Mouse (Mus musculus) retina, embryonic 14.5 days (tissue): ENCODE data around the gene Gm11011.
"Not testable (repeated sequence)": the region's sequence is repeated elsewhere in the genome, so short reads cannot be mapped to it uniquely, and the experiment has no call there.

Source experiments
- DNase-seq: peaks from one replicate; pipeline ENCODE4 v3.0.0-alpha.2; 2015; ENCODE audit warnings: low spot score

The Gm11011 gene

DNA sequence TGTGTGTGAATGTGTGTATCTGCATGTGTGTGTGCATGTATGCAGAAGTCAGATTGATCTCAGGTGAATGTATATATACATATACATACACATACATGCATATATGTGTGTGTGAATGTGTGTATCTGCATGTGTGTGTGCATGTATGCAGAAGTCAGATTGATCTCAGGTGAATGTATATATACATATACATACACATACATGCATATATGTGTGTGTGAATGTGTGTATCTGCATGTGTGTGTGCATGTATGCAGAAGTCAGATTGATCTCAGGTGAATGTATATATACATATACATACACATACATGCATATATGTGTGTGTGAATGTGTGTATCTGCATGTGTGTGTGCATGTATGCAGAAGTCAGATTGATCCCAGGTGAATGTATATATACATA, at the start of gene Gm11011:
TSS of gene Gm11011 (minus strand) at position 101 of the 400 bp plus-strand sequence.
- not testable (repeated sequence) for DNase-seq

DNA sequence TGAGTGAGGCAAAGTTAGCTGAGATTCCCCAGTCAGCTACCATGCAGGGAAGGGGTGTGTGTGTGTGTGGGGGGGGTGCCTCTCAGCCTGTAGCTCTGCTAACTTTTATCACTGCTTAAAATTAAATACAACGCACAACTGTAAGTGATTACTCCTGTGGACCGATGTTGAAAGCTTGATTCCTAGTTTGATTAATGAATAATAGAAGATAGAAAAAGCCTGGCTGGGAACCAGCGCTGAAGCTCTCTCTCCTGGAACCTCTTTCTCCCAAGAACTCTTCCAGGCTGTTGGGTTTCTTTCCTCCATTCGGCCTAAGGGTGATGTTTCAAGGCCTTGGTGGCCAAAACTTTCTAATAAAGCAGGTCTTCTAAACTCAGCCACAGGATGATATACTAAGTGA, 48.9 kb upstream of the Gm11011 start:
- no peak for DNase-seq

DNA sequence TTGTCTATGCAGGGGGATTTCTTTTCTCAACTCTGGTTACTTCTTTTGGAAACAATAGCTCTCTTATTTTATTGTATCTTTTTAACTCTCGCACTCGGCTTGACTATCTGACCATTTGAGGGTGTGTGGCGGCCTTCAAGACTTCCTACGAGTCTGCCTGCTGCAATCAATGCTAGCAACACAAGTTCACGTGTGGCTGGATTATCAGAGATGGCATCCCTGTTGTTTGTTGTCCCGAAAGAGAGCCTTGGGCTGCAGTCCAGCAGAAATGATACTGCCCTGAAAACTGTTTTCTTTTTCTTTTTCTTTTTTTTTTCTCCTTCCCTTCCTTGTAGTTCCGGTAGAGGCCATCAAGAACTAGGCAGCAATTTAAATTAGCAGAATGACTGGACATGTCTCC, 47.9 kb upstream of the Gm11011 start:
- DNase-seq = no peak

DNA sequence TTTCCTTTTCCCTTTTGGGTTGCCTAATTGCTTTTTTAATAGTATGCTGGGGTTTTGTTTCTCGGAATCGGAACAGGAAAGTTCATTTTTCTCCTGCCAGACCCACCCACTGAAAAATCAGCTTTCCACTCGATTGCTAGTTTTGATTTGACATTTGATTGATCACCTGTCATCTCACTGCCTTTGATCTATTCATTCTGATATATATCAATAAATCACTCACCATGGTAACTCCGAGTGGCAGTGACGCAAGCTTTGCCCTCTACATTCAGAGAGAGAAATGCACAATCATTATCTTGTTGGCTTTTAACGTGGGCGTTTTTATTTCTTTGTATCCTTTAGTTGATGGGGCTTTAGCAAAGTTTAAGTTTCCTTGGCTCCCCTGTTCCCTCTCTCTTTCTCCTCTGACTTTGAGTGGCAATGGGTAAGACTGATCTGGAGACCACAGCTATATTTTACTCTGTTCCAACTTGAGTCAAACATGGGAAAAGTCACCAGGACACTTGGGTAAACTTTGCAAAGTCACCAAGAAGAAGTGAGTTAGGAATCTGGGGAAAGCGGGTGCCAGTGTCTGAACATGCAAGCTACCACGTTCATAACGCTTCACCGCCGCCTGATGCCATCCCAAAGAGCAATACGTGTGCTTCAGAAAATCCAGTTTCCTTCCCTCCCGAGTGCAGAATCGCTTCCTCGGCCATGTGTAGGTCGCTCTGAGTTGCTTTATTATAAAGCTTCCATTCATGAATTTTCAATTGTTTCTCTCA, 47.3 kb upstream of the Gm11011 start:
- DNase-seq = no peak

DNA sequence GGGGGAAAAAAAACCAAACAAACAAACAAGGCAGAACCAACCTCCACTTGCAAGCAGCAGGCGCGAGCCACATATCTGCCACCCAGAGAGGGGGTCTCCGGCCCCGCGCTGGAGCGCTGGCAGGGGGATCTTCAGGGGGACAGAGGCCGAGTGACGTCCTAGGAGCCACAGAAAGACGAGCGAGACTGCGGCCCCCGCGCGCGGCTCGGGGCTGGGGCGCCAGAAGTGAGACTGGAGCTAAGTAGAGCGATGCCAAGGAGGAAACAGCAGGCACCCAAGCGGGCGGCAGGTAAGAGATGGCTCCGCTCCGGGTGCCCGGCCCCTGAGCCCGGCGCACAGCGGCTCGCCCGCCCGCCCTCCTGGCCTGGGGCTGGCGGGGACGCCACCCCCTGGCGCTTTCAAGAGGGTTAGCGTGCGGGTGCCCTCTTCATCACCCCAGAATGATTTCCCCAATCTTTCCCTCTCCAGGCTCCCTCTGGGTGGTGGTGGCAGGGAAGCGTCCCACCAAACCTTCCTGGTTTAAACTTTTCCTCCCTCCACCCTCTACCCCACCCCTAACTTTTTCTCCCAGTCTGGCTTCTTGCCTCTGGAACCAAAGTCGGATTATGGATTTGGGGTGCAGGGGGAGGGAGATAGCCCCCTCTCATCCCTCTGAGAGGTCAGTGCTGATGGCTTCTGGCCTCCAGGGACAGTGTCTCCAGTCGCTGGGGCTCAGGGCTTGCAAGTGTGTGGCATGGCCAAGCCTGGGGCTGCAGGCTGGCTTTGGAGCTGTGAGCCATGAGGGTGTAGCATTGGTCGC, 46.1 kb upstream of the Gm11011 start:
- peak; percentile 54 for DNase-seq

DNA sequence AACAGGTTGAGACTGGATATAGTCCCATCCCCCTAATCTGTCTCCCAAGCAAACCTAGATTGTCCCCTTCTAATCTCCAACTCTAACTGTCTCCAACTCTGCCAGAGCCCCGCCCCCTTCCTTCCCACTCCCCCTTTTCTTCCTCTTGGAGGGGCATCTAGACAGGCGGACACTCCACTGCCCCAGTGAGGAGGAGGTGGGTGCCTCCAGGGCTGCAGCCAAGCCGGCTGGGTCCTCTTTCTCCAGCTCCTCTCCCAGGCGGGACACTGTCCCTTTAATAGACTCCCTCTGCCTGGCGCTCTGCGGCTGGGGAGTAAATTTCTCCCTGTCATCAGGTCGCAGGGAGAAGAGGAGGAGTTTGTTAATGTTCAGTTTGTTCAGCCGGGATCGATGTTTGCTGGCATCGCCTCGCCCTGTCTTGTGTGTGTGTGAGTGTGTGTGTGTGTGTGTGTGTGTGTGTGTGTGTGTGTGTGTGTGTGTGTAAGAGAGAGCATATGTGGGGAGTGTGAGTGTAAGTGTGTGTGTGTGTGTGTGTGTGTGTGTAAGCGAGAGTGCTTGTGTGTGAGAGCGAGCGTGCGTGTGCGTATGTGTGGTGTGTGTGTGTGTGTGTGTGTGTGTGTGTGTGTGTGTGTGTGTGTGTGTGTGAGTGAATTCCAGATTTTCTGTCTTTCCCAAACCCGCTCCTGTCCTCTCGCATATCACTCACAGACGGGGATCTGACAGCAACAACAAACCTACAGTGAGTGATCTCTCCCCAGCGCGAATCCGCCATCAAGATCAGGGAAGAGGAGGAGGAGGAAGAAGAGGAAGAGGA, 45.0 kb upstream of the Gm11011 start, which contains the start of gene Tshz2:
TSS of gene Tshz2 (plus strand) at position 676 of the 814 bp plus-strand sequence.
- peak; percentile 70 for DNase-seq

DNA sequence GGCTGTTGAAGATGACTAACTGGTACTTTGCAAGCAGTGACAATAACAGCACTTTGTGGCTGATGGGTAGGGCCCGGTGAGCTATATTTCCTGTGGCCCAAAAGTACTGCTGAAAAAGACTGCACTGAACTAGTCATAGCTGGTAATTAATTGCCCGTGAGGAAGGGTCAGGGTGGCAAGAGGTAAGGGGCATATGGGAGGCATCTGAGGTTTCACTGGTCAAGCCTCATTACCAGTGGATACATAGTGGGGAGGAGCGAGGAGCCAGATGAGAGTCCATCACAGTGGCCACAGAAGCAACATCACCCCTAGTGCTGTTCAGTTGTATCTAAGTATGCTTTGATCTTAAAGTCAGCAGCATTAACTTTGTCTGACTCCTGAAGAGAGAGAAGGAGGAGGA, 42.5 kb upstream of the Gm11011 start:
- DNase-seq = no peak

DNA sequence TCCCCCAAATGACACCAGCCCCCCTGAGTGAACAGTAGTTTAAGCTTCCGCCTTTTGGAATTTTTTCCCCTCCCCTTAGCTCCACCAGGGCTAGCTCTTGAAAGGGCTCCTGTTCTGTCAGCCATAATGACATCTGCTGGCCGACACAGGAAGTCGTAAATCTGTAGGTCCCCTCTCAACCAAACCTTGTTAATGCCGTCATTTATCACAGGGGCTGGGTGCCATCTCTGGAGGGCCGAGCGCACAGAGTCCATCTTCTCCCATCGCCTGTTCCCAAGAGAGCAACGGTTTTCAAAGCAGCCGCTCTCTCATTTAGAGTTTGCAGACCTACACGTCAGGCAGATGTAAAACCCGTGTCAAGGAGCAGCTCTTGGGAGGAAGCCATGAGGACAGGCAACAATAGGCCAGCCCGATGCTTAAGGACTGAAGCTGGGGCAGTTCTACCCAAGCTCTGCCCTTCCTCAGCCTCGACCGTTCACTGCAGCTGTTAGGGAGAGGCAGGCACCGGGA, 33.7 kb upstream of the Gm11011 start:
- DNase-seq = peak; percentile 30

DNA sequence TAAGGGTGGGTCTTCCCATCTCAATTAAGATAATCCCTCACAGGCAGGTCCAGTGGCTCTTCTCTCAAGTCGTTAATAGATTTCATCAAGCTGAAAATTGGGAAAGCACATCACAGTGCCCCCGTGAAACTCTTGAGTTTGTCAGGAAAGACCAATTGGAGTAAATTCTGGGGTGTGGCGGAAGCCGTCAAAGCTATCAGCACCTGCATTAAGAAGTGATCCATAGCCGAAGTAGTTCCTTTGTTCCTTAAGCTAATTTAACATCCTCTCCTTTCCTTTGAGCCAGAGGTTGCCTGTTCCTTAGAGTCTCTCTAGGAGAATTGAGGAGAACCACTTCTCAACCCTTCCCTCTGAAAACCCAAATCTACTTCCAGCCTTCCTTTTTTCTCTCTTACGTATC, 28.5 kb upstream of the Gm11011 start:
- no peak for DNase-seq

DNA sequence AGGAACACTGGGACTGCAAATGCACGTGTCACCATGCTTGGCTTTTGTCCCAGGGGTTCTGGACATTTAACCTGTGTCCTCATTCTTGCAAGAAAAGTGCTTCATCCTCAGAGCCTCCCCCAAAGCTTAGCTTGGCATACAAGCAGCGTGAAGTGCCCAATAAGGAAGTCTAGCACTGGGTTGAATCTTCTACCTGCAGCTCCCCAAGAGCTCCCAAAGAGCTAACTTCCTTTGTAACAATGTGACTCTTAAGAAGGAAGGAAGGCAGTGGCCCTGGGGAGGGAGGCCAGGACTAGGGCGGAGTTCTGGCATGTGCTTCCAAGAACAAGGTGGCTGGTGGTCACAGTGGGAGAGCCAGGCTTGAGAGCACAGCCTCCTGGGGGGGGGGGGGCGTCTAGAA, 27.1 kb upstream of the Gm11011 start:
- DNase-seq = no peak

DNA sequence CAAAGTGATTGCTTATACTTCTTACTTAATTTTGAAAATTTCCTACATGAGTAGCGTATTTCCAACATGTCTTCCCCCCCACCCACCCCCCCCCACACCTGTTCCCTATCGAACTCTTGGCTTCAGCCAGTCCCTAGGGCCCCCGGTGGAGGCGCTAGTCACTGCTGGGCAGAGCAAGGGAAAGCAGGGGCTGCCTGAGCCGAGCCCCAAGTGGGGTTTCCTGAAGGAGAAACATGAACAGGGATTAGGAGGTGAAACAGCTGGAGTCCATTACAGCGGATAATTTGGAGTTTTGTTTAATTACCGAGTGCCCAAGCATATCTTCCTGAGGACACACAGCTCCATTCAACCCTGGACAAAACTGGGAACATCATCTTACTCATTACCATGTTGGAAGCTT, 24.0 kb upstream of the Gm11011 start:
- peak; percentile 55 for DNase-seq

DNA sequence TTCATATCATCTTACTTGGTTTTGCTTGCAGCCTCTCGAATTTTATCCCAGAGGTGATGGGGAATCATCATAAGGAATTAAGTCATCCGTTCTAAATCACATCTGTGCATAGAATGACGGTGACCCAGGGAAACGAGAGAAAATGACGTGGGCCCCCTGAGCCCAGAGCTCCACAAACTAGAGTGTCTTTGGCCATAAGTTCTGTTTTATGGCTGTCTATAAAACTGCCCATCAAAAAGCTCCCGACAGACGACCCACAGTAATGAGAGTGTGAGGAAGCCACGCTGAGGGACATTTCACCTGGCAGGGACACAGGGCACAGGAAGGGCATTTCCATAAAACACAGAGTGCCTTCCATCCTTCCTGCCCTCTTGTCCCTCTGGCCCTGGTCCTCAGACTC, 23.3 kb upstream of the Gm11011 start:
- DNase-seq = no peak

DNA sequence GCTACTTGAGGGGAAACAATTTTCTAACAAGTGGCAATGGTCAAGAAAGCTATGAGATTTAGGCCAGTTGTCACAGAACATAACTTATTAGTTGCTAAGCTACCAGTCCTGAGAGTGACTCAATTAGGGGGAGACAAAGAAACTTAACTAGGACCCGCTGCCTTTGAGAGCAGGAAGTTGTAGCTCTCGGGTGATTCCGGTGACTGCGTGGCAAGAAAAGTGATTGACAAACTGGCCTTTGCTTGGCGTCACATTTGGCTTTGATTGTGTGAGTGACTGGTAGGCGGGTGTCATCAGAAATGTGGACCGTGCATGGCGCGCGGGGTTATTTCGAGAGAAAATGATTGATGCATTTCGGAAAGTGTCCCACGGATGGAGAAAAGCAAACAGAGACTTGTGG, 22.4 kb upstream of the Gm11011 start:
- DNase-seq = peak; percentile 61

DNA sequence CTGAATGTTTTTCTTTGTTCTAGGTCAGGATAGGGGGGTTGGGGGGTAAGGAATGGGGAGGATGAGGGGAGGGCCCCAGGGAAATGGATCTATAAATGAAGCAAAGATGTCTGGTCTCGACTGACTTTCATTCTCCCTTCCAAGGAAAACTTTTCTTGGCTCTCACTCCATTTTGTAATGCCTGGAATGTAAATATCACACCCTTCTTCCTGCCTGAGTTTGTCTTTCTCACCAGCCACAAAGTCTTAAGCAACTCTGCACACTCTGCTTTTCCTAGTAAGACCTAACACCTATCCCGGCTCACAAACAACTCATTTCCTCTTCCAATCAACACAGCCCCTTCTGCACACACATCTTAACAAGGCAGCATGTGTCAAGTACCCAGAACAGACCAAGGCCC, 20.2 kb upstream of the Gm11011 start:
- no peak for DNase-seq

DNA sequence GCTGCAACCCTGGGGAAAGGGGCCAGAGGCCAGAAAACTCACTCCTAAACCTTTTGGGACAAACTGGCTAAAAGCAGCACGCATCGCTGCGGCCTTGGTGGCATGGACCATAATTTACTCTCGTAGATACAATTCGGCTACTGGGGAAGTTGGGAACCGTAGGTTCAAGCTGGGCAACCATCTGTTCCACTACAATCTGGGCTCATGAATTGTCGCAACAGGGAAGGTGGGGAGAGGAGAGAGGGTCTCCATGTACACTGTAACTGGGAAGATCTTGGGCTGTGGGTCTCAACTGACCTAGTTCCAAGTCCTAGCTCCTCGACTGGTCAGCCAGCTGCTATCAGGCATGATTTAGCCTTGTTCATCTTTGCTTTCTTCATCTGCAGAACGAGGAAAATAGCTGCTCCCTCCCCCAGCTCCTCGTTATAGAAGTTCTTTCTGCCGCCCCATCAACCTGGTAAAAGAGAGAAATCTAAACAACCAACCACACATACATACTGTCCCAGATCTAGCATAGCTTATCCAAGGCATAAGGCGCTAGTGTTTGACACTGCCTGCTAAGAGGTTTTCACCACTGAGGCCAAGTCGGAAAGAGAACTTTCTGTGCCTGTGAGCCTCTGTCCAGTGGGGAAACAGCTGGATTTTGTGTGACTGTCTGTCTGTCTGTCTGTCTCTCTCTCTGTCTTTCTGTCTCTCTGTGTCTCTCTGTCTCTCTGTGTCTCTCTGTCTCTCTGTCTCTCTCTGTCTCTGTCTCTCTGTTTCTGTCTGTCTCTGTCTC, 19.5 kb upstream of the Gm11011 start:
- no peak for DNase-seq

DNA sequence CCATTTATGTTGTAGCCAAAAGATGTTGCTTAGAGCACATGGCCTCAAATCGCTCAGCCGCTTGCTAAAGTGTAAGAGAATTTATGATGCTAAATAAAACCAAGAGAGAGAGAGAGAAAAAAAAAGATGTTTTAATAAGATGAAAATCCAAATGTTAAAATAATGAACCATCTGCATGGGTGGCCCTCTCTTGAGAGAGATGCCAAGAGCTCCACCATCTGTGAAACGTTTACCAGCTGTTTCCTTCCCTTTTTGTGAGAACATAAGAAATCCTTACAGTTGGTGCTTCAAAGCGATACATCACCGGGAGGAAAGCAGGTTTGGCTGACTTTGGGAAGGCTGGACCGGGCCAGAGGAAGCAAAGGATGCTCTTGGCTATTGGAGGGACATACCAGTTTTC, 12.6 kb upstream of the Gm11011 start:
- no peak for DNase-seq

DNA sequence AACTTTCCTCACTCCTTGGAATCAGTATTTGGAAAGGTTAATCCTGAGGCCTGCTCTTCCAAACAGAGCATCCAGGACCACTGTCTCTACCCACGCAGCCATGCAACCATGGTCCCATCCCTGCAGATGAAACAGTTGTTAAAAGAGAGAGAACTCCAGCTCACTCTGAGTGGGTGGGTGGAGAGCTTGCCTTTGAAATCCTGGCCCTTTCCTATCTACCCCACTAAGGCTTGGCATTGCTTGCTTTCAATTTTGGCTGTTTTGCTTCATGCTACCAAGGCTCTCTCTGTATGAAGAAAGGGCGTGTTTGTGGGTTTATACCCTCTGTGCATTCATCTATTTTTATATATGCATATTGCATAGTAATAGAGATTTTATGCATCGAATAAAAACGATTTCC, 12.0 kb upstream of the Gm11011 start:
- DNase-seq = no peak

DNA sequence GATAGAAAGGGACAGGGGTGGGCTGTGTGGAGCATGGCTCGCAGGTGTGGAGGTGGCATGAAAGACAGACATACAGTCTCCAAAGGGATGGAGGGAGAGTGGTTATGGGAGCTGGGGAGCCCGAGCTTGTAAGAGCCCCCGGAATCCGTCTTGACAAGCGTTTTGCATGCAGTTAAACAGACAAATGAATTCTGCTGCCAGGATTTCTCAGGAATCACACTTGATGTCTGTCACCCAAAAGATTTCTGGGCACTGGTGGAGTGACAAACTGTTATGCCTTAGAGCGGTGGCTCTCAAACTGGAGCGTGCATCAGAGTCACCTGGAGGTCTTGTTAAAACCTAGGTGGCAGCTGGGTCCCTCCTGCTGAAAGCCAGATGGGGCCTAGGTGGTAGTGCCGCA, 10.4 kb upstream of the Gm11011 start:
- DNase-seq = no peak

DNA sequence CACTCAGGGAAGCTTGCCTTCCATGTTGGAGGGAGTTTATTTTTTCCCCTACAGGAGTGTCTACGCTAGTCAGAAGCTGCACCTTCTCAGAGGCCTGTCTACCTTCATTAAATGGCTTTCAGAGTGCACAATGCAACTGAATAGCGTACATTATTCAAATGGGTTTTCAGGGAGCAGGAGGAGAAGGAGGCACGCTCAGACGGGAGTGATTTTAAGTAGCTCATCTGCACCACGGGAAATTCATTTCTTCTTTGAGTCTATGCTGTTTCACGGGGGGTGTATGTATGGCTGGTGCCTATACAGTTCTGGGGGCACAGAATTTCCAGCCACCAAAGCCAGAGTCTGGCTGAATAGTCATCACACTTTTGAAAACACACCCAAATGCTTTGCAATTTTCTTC, 9.8 kb upstream of the Gm11011 start:
- no peak for DNase-seq

DNA sequence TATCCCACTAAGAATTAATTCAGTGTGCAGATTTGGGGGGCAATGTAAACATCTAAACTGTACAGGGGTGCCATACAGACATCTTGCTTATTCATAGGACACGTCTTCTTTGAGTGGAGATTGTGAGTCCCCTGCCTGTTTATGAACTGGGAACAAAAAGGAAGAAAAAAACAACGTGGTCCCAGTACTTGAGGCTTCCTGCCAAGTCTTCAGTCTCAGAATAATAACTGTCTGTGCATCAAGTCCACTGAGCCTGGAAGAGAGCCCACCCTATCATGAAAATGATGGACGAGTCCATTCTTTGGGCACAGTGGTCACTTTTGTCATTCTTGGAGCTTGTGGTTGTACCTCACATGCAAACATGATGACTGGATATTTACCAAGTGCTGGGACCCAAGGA, 6.2 kb upstream of the Gm11011 start:
- no peak for DNase-seq

DNA sequence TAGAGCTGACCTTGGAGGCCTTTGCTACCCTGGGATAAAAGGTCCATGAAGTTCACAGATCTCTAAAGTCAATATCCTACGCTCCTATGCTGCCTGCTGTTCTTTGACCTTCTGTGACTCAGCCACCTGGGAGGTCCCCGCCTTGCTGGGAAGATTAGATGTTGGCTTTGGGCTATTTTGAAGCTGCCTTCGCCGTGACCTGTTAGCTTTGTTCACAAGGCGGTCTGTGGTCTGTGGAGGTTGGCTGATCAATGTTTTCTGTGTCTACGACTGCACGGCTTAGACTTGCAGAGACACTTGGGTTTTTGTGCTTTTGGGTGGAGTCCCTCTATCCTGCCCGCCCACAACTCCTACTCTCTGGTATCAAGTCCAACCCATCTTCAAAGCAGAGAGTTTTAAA, 2.9 kb upstream of the Gm11011 start:
- no peak for DNase-seq

DNA sequence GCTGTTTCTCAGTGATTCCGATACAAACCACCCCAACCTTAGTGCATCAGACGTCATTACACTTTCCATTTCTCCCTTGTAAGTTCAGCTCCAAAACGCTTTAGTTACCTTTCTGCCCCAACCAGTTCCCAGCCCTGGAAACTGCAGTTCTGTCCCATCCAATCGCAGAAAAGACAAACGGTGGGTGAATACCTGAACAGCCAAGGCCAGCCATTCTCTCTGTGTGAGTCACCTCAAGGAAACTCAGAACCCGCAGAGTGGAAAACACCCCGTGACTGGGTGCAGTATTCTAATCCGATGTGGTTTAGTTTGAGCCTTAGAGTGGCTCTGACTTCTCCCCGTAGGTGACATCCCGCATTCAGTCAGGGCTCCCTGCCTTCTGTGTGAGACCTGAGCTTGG, 2.2 kb upstream of the Gm11011 start:
- DNase-seq = no peak
